Mouse (Mus musculus): Measurements from ENCODE around the gene Efcab7.

The Efcab7 gene

DNA sequence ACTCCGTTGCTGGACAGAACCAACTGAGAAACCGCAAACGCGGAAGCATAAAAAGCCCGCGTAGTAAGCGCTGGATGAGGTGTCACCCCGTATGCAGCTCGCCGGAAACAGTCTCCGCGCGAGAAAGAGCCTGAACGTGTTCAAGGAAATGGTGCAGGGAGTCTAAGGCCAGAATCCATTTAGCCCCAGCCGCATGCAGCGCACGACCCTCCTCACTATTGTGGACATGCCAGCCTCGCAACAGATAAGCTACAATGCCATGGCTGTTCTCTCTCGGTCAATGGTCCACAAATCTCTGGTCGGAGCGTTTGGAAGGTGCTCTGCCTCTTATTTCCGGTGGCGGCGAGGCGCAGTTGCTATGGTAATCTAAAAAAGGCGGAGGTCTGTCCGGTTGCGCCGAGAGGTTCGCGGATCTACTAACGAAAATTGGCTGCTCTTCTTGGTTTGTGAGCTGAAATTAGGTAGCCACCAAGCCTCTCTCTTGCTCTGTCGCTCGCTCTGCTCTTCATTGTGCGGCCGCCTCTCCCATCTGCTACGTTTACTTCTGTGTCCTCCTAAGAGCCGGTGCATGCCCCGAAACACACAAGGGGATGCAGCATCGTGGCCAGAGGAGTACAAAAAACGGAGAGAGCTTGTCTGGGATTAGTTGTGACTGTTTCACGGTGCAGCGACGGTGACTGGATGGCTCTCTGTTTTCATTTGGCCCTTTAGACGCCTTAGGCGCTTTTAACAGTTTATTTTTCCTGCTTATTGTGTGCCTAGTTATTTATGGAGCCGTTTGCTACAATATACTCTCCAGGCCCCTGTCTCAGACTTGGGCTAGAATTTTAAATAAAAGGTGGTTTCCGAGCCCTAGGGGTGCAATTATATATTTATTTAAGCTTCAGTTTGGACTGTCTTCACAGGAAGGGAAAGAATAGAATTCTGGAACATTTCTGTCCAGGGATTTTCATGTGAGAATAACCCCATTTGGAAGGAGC is at the start of gene Efcab7:
Efcab7 (plus strand) TSS at position 105 of the 980 bp plus-strand sequence.
- peak; percentile 90 for DNase-seq

DNA sequence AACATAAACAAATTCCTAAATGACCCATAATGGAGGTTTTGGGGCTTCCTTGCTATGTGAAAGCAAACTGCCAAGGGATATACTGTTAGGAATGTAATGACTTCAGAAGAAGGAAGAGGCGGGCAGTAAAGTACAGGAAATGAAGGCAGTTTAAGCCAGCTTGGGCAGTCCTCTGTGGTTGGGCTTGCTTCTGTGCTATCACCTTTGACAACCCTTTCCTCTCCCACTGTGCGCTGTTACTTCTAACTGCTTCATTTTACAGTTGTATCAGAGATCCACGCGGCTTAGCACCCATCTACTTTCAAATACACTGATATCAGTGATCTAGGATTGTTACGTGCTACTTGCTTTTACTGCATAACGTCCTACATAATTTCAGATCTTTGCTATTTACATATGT is 36.6 kb upstream of the Efcab7 start:
- no peak for DNase-seq

DNA sequence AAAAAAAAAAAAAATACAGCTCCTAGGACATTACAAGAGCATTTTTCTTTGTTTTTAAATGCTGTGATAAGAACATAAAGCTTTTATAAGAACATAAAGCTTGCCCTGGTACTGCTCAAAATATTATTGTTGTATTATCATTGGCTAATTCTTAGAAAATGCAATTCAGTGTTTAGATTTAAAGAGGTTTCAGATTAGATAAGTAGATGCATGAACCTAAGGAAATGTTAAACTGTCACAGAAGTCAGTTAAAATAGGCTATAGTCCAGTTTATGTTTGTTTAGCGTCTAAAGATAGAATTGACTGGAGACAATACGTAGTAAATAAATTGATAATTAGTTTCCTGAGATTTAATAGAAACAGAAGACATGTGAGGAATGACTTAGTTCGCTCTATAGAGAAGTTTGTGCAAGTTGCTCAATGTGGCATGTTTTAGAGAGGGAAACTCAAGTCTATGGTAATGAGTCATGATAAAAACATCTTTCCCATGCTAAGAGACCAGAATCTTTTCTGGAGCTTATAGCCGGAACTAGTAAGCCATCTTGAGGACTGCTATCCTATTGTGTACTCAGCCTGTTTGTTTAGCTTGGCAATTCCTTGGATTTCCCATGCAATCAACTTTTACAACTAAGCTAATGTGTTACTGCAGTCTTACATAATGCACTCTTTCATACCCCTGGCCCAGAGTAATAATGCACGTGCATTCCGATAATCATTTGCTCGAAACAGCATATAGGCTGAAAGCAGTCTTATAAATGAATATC is 12.1 kb upstream of the Efcab7 start:
- DNase-seq: no peak

DNA sequence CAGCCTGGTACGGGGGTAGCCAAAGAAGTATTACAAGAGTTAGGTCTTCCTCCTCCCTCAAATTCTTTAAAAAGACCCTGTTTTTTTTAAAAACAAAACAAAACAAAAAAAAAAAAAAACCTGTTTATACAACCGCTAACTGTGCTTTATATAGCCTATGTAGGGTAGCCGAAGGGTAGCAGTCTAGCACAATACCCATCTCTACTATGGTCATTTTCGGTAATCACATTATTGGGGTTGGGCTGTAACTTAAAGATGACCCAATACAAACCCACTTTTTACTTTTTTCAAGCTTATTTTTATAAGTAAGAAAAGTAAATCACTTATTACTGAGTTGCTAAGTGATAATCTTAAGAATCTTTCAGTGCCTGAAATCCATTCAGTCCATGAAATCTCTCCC is 661 bp upstream of the Efcab7 start:
- DNase-seq: no peak

DNA sequence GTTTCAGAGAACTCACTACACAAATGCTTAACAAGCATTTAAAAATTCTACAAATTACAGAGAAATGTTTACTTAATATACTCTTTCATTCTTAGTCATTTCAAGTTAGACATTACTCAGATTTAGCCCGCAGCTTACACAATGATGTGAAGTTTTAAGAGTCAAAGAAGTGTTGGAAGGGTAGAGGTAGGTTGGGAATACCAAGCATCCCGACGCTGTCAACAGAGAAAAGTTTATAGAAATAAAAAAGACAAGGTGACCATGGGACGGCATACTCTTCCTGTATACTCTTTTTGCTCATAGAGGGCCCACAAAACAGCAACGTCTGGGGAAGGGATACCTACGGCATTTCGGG is 282 bp upstream of the Efcab7 start:
- no peak for DNase-seq

DNA sequence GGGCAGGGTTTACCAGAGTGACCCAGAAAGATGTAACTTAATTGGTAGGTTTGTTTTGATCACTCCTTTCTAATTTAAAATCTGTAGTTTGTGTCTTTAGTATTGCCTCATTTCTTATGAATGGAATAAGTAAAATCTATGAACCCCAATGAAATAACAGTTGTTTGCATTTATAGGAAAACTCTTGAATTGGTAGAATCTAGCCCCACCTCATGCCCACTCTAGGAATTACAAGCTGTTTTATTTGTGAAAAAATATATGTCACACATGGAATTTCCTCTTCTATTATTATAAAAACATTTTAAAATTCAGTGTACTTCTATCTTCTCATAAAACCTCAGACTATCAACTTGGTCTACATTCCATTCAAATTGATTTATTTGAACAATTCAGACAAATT is 52.9 kb downstream of the Efcab7 start:
- peak; percentile 35 for DNase-seq

DNA sequence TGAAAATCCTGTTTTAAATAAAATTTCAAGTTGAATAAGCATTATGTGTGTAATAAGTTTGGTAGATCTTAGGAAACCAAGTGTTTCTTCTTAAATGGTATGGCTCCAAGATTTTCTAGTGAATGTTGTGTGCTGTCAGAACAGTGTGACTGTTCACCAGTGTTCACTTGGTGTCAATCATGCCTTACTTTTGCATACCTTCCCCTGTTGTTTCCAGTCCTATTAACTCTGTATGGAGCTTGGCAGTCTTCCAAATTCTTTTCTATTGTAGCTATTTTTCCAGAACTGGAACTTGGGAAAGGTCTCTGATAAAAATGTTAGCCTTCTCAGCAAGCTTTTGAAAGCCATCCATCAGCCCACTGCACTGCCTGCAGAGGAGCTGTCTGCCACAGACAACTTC is 53.4 kb downstream of the Efcab7 start:
- no peak for DNase-seq

DNA sequence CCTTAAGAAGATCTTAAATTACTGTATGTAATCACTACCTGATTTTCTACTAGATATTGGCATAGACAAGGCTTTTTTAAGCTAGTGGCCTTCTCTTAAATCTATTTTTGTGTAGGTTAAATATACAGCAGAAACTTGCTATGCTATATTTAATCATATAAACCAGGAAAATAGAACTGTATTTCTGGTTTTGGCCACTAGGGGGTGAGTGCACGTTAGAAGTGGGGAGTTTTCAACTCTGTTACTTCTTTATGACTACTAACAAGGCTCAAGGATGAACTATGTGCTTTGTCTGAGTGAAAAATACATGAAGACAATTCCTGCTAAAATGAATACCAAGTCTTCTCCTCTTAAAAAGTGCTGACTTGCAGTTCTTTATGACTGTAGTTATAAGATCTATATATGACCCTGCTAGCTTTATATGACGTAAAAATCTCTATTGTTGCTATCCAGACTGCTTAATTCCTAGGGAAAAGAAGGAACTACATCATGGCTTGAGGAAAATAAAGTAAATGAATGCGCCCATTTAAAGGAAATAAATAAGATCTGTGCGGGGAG is 85.0 kb downstream of the Efcab7 start:
- DNase-seq: no peak

DNA sequence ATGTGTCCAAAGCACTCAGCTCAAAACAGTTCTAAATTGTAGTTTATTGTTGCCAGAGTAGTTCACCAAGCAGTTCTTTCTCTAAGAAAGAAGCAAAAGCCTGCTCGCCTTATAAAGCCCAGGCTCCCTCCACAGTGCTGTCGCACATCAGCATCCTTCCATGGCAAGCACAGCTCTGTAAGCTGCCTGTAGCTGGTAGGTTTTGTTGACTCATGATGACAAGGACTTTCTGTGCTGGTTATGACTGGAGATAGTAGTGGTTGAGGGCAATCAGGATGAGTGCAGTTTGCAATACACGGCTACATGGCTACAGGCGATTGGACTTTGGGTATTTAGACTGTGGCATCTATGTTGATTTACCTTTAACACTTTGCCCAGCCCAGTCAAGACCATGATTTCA is 97.4 kb downstream of the Efcab7 start:
- no peak for DNase-seq

DNA sequence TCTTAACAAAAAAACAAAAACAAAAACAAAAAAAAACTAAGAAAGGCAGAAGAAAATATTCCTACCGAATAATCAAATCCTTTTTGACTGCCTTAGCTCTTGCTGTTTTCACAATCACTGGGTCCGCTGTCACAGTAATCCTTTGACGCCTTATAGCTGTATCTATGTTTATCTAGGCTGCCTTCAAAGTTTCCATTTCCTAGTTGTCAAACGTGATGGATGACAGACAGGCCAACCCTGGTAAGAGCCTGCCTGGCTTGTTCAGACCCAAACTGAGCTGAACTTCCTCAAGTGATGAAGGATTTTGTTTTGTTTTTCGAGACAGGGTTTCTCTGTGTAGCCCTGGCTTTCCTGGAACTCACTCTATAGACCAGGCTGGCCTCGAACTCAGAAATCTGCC is 99.5 kb downstream of the Efcab7 start:
- no peak for DNase-seq

DNA sequence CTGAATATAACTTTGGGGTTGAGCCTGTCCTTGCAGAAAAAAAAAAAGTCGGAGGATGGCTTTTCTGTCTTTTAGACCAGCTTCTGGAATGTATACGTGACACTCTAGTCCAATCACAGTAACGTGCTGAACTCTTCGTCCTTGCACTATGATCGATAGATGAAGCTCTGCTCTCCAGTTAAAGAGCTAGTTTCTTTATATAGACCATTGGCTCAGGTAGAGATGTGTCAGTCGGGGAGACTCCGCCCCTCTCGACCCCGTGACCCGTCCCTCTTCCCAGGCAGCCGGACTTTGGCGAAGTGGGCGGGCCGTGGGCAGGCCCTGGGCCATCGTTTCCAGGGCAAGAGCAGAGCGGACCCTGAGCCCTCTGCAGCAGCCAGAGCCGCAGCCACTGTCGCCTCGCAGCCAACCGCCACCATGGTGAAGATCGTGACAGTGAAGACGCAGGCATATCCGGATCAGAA is 100.2 kb downstream of the Efcab7 start, which contains the start of gene Pgm1:
Pgm1 (plus strand) TSS at position 266 of the 464 bp plus-strand sequence.
- no peak for DNase-seq

DNA sequence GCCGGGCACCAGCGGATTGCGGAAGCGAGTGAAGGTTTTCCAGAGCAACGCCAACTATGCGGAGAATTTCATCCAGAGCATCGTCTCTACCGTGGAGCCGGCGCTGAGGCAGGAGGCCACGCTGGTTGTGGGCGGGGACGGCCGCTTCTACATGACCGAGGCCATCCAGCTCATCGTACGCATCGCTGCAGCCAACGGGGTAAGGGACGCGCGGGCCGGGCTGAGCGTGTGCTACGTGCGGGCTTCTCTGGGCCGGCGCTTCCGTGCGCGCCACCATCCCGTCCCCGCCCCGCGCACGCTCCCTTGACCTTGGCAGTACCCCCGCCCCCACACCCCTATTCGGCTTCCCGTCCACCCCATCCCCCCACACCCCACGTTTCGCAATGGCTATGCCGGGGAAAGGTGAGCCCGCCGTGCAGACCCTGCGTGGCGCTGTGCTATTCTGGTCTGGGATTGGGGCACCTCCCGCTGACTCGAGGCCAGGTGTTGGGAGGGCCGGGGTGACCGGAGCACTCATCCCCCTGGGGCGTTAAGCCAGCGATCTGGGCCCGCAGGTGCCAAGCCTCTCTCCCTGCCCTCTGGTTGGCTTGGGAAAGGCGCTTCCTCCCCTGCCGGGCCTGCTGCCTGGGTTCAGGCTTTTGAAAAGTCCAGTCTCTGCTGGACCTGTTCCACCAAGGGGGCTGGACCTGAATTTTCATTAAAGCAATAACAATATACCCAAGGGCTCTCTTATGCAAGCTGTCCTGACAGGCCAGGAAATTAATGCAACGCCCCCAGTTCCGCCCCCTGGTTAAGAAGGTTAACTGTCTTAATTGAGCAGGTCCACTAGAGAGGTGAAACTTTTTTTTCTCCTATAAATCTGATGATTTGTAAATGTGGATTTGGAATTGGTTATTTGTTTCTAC is 100.9 kb downstream of the Efcab7 start, which contains the start of gene Itgb3bp:
Itgb3bp (minus strand) TSS at position 201 of the 905 bp plus-strand sequence.
- DNase-seq: peak; percentile 82

DNA sequence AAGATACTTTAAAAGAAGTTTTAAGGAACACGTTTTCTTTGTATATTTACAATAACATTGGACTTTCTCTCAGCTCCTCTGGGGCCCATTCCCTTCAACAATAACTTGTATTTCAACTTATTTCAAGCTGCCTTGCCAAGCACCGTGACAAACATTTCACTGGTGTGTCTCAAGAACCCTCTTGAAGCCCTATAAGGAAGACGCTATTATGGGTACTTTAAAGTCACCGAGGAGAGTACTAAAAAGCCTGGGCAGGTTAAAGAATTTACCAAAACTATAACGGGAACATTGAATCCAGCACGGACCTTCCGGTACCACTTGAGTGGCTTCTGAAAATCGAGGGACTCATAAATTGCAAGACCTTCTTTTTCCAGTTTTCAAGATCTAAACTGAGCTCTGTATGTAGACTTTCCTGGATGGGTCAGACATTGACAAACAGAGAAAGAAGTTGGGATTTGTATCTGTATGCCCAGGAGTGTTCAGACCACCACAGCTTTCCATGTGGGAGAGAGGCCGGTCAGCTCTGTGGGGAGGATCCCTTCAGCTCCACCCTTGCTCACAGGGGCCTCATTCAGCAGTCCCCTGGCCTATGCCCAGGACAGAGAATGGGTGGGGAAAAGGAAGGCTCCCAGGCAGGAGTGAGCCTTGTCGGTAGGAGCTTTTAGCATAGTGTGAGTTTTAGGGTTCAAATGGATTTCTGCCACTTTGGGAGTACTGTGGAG is 101.7 kb downstream of the Efcab7 start:
- DNase-seq: no peak

DNA sequence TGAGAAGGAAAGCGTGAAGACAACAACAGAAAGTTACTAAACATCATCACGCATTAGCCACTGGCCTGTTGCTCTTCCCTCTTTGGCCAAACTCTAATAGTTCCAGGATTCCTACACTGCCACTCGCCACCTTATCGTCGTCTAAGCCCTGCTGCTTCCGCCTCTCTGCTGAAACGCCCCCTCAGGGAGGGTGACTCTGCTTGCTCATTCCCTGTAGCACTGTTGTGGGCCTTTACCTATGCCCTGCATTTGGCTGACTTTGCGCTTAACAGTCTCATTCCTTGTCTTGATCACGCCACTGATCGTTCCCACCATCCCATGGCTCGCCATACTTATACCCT is 102.2 kb downstream of the Efcab7 start:
- DNase-seq: no peak

DNA sequence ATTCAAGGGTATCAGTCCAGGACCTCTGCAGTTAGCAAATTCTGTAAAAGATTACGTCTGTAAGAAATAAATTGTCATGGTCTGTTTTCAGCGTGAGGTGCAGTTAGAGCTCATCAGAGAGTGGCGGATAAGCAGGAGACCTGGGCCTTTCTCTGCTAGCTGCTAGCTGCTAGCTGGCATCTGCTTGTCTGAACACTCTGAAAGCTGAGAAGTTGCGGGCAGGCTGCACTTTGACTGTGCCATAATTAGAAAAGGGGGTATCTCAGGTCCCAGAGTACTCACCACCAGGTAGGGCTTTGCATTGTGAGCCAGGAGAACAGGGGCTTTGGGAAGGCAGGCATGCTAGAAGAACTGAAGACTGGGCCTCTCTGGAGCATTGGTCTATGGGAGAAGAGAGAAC is 102.8 kb downstream of the Efcab7 start:
- DNase-seq: no peak

DNA sequence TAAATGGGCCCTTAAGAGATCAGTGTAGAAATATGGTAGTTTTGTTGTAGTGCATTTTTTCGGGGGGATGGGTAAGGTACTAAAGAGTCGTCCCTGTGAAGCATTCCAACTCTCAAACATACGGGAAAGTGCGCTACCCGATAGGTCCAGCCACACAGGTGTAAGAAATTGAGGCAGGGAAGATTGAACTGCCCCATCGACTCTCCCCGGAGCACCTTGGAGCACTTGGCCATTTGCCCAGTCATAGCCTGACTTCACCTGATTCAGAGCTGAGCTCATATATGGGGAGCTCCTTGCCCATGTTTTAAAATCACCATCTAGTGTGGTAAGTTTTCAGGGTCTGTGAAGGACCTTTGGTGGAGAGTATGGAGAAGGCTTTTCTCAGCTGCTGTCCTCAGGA is 105.9 kb downstream of the Efcab7 start:
- no peak for DNase-seq

DNA sequence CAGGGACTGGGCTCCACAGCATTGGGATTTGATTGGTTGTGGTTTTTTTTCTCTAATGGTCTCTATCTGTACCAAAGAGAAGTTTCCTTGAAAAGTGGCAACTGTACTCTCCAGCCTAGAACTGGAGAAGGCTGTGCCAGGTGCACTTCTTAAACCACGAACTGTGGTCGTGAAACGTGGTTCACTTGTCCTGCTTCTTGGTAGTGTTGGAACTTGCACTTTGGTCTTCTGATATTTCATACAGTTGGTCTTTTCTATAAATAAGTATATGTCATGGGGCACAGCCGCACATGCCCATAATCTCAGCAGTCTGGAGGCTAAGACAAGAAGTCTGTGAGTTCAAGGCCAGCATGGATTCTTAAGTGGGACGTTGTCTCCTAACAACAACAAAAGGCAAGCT is 107.3 kb downstream of the Efcab7 start:
- DNase-seq: no peak

DNA sequence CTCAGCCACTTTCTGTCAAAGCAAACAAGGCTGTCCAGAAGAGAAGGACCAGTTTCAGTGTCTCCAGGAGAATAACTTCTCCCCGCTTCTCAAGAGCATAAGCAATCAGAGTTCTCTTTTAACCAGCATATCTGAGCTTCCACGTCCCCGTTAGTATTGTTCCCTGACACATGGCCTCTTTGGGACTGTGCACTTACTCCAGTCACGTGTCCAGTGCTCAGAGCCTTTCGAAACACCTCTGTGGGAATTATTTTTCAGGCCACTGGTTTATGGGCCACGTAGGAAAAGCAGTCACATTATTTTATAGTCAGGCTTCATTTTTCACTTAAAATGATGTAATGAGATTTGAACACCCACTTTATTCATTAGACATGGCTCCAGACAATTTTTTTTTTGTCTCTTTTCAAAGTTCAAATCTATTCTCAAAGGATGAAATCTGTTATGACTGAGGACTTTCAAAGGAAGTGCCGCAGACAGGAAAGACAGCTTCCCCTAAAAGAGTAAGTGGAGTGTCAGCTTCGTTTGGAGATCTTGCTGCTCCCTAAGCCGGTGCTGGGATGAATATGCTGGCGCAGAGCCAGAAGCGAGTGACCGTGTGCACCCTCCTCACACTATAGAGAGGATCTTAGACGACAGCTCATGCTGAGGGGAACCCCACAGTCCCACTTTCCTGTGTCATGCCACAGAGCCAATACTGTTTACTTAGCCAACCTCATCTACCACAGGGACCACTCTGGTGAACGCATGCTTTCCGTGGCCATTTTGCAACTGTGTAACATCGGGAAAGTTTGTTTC is 110.9 kb downstream of the Efcab7 start:
- DNase-seq: no peak

DNA sequence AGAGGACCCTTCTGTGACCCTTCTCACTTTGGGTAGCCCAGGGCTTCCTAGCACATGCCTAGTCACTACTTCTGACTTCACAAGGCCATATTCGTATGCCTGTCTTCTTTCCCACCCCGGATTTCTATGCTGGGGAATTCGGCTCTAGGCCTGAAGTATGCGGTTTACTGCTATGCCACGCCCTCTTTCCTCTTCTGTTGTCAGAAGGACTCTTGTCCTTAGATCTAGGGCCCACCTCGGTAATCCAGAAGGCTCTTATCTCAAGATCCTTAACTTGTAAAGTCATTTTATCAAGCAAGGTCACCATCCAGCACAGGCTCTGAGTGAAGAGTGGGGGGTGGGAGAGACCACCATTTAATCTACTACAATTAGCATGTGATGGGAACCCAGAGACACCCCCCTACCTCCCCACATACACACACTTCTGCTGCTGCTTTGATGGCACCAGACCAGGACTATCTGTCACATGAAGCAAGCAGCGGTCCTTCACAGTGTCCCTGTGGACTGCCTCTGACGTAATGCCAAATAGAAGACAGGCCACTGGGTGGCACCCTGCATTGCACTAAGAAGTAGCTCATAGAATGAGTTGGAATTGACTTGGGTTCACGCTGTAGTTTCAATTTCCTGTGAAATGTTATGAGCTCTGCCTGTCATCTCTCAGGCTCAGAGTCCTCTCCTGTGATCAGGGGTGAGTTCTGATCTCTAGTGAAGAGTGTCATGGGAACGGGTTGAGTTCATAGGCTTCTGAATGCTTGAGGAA is 112.8 kb downstream of the Efcab7 start:
- DNase-seq: no peak

DNA sequence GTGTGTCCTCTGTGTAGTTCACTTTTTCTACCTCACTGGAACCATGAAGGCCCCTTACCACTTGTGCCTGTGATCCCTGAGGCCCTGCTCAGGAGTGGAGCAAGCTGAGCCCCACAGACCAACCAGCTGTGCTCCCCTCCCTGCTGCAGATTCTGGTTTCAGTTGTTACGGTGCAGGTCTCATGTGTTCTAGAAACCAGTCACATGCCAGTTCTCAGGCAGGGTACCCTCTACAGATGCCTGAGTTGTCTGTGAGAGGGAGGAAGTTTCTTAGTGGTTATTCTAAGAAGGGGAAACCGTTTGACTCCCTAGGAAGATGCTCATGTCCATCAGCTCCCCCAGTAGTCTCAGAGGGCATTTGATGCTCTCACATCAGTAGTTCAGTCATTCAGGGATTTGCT is 115.6 kb downstream of the Efcab7 start:
- no peak for DNase-seq
